Mouse (Mus musculus): ENCODE measurements around the gene Kng1. TPM values are rescaled to one million over a fixed set of nuclear protein-coding genes. Genes with fewer than 3 reads are reported as not detected.
A peak's percentile ranks its signal among the peaks of the same experiment; 100 is the strongest.

The Kng1 gene
- total and polyA plus RNA-seq, 3 experiments, result not detected

- Histone ChIP-seq H3K27ac (ENCODE audit: control insufficient read depth, low read depth, low read length) (peak overlapping the region; percentile 49; the same call in 1 of the 2 replicates), H3K27me3 (ENCODE audit: control insufficient read depth in 1 of 2, insufficient read depth in 2 of 2, low read length in 2 of 2) (no peaks in the 10 kb centered on the region), H3K79me2 (ENCODE audit: control insufficient read depth, insufficient read depth, low read length, poor library complexity) (peaks cover 19% of the 10 kb centered on the region), H3K36me3 (ENCODE audit: control insufficient read depth in 1 of 2, insufficient read depth in 2 of 2, low read length in 2 of 2) (peaks cover 4 to 14% of the 10 kb centered on the region in 2 experiments), H3K4me1 (ENCODE audit: control insufficient read depth in 1 of 2, insufficient read depth in 2 of 2, low read length in 2 of 2) (peaks cover 3 to 6% of the 10 kb centered on the region in 2 experiments; a peak in 3 of 4 replicates), H3K9me3 (replicated peaks; ENCODE audit: insufficient read depth, low read length) (no peaks in the 10 kb centered on the region), H3K9ac (ENCODE audit: control insufficient read depth, low read depth, low read length, poor library complexity, severe bottlenecking) (peak overlapping the region; percentile 40), H3K4me3 (ENCODE audit: control insufficient read depth in 1 of 2, insufficient read depth in 1 of 2, low read depth in 2 of 2, low read length in 2 of 2) (peak overlapping the region in 1 of 2 experiments; percentile 9; a peak in 1 of 4 replicates)
- TF ChIP-seq RAD21 (IDR thresholded peaks at IDR 0.05; ENCODE audit: low read depth, low read length) (no peak), RCOR1 (IDR thresholded peaks at IDR 0.05; ENCODE audit: low read depth, low read length) (no peak), SIN3A (IDR thresholded peaks at IDR 0.05; ENCODE audit: low read length) (no peak), NRF1 (IDR thresholded peaks at IDR 0.05; ENCODE audit: insufficient read depth, low read depth, low read length, poor library complexity, severe bottlenecking) (no peak), ZC3H11A (IDR thresholded peaks at IDR 0.05; ENCODE audit: low read depth, low read length) (no peak), TAL1 (IDR thresholded peaks at IDR 0.05; ENCODE audit: low read length) (no peak), MEF2A (IDR thresholded peaks at IDR 0.05; ENCODE audit: extremely low read depth, insufficient replicate concordance, low read depth, low read length, poor library complexity, severe bottlenecking) (no peak), JUND (IDR thresholded peaks at IDR 0.05; ENCODE audit: low read depth, low read length) (no peak), USF1 (IDR thresholded peaks at IDR 0.05; ENCODE audit: low read depth, low read length) (no peak), HCFC1 (IDR thresholded peaks at IDR 0.05; ENCODE audit: low read depth, low read length) (no peak), USF2 (IDR thresholded peaks at IDR 0.05; ENCODE audit: borderline replicate concordance in 1 of 2, insufficient read depth in 1 of 2, low read depth in 1 of 2, low read length in 2 of 2) (no peak), TBP (IDR thresholded peaks at IDR 0.05; ENCODE audit: low read depth, low read length) (no peak), CTCF (IDR thresholded peaks at IDR 0.05 in 2 of 3, conservative IDR thresholded peaks at IDR 0.05 in 1 of 3; ENCODE audit: control insufficient read depth in 1 of 3, insufficient read depth in 1 of 3, low read depth in 2 of 3, low read length in 3 of 3, poor library complexity in 1 of 3, severe bottlenecking in 1 of 3) (no peak), MXI1 (IDR thresholded peaks at IDR 0.05; ENCODE audit: low read depth, low read length) (no peak), POLR2AphosphoS2 (IDR thresholded peaks at IDR 0.05; ENCODE audit: low read length) (no peak), POLR2A (IDR thresholded peaks at IDR 0.05; ENCODE audit: control insufficient read depth in 1 of 2, insufficient read depth in 1 of 2, low read depth in 1 of 2, low read length in 2 of 2, poor library complexity in 1 of 2) (no peak), POLR2AphosphoS5 (IDR thresholded peaks at IDR 0.05; ENCODE audit: borderline replicate concordance, low read depth, low read length) (no peak)
- peak; percentile 44 for DNase-seq (ENCODE audit: low read depth, low spot score)
Measured at GRCm38 (mm10) chr16:23103841-23104240, 46.2 kb downstream of the Kng1 start.

- Histone ChIP-seq H3K4me3 (ENCODE audit: control insufficient read depth in 1 of 2, insufficient read depth in 1 of 2, low read depth in 2 of 2, low read length in 2 of 2) (peak overlapping the region; percentile 63 to 77), H3K9ac (ENCODE audit: control insufficient read depth, low read depth, low read length, poor library complexity, severe bottlenecking) (peak overlapping the region; percentile 80), H3K9me3 (replicated peaks; ENCODE audit: insufficient read depth, low read length) (no peaks in the 10 kb centered on the region), H3K27ac (ENCODE audit: control insufficient read depth, low read depth, low read length) (peak overlapping the region; percentile 79), H3K27me3 (ENCODE audit: control insufficient read depth in 1 of 2, insufficient read depth in 2 of 2, low read length in 2 of 2) (no peaks in the 10 kb centered on the region), H3K36me3 (ENCODE audit: control insufficient read depth in 1 of 2, insufficient read depth in 2 of 2, low read length in 2 of 2) (peaks cover 15 to 17% of the 10 kb centered on the region in 2 experiments), H3K4me1 (ENCODE audit: control insufficient read depth in 1 of 2, insufficient read depth in 2 of 2, low read length in 2 of 2) (peaks cover 3 to 6% of the 10 kb centered on the region in 2 experiments; a peak in 3 of 4 replicates), H3K79me2 (ENCODE audit: control insufficient read depth, insufficient read depth, low read length, poor library complexity) (peaks cover 41% of the 10 kb centered on the region)
- TF ChIP-seq SMC3 (IDR thresholded peaks at IDR 0.05; ENCODE audit: low read depth, low read length), result no peak
- no peak for TF ChIP-seq ETS1 (IDR thresholded peaks at IDR 0.05; ENCODE audit: low read depth, low read length)
- no peak for TF ChIP-seq RCOR1 (IDR thresholded peaks at IDR 0.05; ENCODE audit: low read depth, low read length)
- no peak for TF ChIP-seq MXI1 (IDR thresholded peaks at IDR 0.05; ENCODE audit: low read depth, low read length)
- TF ChIP-seq NRF1 (IDR thresholded peaks at IDR 0.05; ENCODE audit: insufficient read depth, low read depth, low read length, poor library complexity, severe bottlenecking), result no peak
- TF ChIP-seq USF2 (IDR thresholded peaks at IDR 0.05; ENCODE audit: borderline replicate concordance in 1 of 2, insufficient read depth in 1 of 2, low read depth in 1 of 2, low read length in 2 of 2), result no peak
- no peak for TF ChIP-seq ZC3H11A (IDR thresholded peaks at IDR 0.05; ENCODE audit: low read depth, low read length)
- no peak for TF ChIP-seq POLR2AphosphoS2 (IDR thresholded peaks at IDR 0.05; ENCODE audit: low read length)
- TF ChIP-seq JUND (IDR thresholded peaks at IDR 0.05; ENCODE audit: low read depth, low read length), result no peak
- no peak for TF ChIP-seq ZMIZ1 (IDR thresholded peaks at IDR 0.05; ENCODE audit: low read depth, low read length)
- TF ChIP-seq BHLHE40 (IDR thresholded peaks at IDR 0.05; ENCODE audit: borderline replicate concordance, low read depth, low read length), result no peak
- TF ChIP-seq MAZ (IDR thresholded peaks at IDR 0.05; ENCODE audit: low read depth, low read length), result no peak
- no peak for TF ChIP-seq TCF12 (IDR thresholded peaks at IDR 0.05; ENCODE audit: low read depth, low read length)
- TF ChIP-seq CHD1 (IDR thresholded peaks at IDR 0.05; ENCODE audit: low read depth, low read length), result no peak
- peak; percentile 57 for DNase-seq (ENCODE audit: low read depth, low spot score)
Measured at GRCm38 (mm10) chr16:23106121-23106520, 48.5 kb downstream of the Kng1 start.
